Mouse (Mus musculus) cerebral cortex, adult 2 months (tissue): ENCODE data around the gene Olfr839-ps1.

Experiments used
- WGBS: fragments of 180-500 bp; shearing (Covaris S2); methylation state at CpG from one replicate; pipeline ENCODE4 v1.1.7; 2018; 5-methylcytosine and 5-hydroxymethylcytosine counted together

Gene Olfr839-ps1

DNA sequence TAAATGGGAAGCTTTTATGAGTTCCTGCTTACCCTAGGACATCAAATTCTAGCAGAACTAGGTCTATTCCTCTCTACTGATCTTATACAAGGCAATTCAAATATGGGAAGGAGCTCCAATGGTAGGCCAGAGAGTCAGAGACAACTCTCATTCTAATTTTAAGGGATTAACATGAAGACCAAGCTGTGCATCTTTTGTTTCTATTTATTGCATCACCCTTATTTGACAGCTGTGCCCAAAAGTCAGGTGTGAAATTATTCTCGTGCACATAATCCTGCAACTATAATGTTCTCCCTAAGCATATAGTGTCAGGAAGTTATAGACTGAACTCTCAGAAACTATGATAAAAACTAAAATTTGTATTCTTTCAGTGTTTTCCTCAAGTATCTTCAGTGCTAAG is at the start of gene Olfr839-ps1:
Gene Olfr839-ps1 (minus strand): TSS at position 101 of the 400 bp plus-strand sequence.
- 59% methylated on average over 1 of the region's 1 CpGs for WGBS

DNA sequence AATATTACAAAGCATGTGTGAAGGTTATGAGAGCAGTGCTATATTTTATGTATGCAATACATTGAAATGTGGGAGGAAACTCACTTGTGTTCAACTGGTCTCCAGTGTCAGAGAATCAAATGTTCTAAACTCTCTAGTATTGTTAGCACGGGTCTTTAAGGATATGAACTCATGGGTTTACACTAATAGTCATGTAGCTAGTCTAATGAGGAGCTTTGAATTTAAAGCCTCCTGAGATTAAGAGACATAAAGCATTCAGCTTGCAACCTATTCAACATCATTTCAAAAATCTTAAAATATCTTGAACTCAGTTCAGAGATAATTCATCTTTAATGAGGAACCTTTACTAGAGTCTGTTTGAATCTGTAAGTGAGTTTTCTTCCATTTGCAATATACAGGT is 41.1 kb downstream of the Olfr839-ps1 start, which contains the start of gene Olfr837:
Gene Olfr837 (plus strand): TSS at position 301 of the 400 bp plus-strand sequence.
- 76% methylated on average over 1 of the region's 1 CpGs for WGBS

DNA sequence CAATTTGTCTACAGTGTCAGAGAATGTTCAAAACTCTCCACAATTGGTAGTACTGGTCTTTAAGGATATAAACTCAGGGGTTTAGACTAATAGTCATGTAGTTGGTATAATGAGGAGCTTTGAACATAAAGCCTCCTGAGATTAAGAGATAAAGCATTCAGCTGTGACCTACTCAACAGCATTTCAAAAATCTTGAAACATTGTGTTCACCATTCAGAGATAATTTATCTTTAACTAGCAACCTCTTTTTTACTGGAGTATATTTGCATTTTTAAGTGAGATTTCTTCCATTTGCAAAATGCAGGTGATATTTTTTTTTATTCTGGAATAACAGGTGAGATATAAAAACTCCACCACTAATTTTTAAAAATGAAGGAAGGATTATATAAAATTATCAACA is 57.0 kb downstream of the Olfr839-ps1 start, which contains the start of gene Olfr836:
Gene Olfr836 (plus strand): TSS at position 301 of the 400 bp plus-strand sequence.

